Mouse (Mus musculus): ENCODE measurements around the gene Hspd1. TPM values are rescaled to one million over a fixed set of nuclear protein-coding genes. Genes with fewer than 3 reads are reported as not detected.
"Not testable (repeated sequence)": the region's sequence is repeated elsewhere in the genome, so short reads cannot be mapped to it uniquely, and the experiment has no call there.

Hspd1 gene
- polyA plus RNA-seq, 1 experiment from 2014 or later, result 230 TPM

GRCm38 (mm10) chr1:55129716-55130115 lies 41.7 kb upstream of the Hspd1 start:
- H3K27me3 ChIP-seq (ENCODE audit: control insufficient read depth, insufficient read depth, low read length), result no peaks in the 10 kb centered on the region
- H3K4me3 ChIP-seq (ENCODE audit: low read depth, low read length), result no peak overlapping the region
- ATAC-seq (ENCODE audit: low read depth), result no peak
- H3K27ac ChIP-seq (ENCODE audit: low read depth, low read length), result no peak overlapping the region
- no peaks in the 10 kb centered on the region for H3K9me3 ChIP-seq (ENCODE audit: control insufficient read depth, low read length)
- no peak overlapping the region for H3K9ac ChIP-seq (replicated peaks; ENCODE audit: low read depth, low read length)
- H3K4me1 ChIP-seq (ENCODE audit: control insufficient read depth, insufficient read depth, low read length), result peaks cover 20% of the 10 kb centered on the region
- WGBS, result 95% methylated on average over 5 of the region's 5 CpGs
- no peak overlapping the region for H3K4me2 ChIP-seq (ENCODE audit: low read depth, low read length)
- H3K36me3 ChIP-seq (ENCODE audit: control insufficient read depth, insufficient read depth, low read length), result no peaks in the 10 kb centered on the region

GRCm38 (mm10) chr1:55124136-55124535 lies 36.1 kb upstream of the Hspd1 start:
- H3K9ac ChIP-seq (replicated peaks; ENCODE audit: low read depth, low read length); H3K4me3 ChIP-seq (ENCODE audit: low read depth, low read length); H3K27ac ChIP-seq (ENCODE audit: low read depth, low read length); H3K9me3 ChIP-seq (ENCODE audit: control insufficient read depth, low read length); ATAC-seq (ENCODE audit: low read depth); H3K27me3 ChIP-seq (ENCODE audit: control insufficient read depth, insufficient read depth, low read length); H3K4me2 ChIP-seq (ENCODE audit: low read depth, low read length); H3K4me1 ChIP-seq (ENCODE audit: control insufficient read depth, insufficient read depth, low read length); H3K36me3 ChIP-seq (ENCODE audit: control insufficient read depth, insufficient read depth, low read length): not testable (repeated sequence)
- WGBS, result 96% methylated on average over 2 of the region's 2 CpGs

GRCm38 (mm10) chr1:55123561-55123960 lies 35.5 kb upstream of the Hspd1 start:
- Histone ChIP-seq H3K4me2 (ENCODE audit: low read depth, low read length) (no peak overlapping the region), H3K27me3 (ENCODE audit: control insufficient read depth, insufficient read depth, low read length) (no peaks in the 10 kb centered on the region), H3K36me3 (ENCODE audit: control insufficient read depth, insufficient read depth, low read length) (no peaks in the 10 kb centered on the region), H3K9me3 (ENCODE audit: control insufficient read depth, low read length) (no peaks in the 10 kb centered on the region), H3K27ac (ENCODE audit: low read depth, low read length) (no peak overlapping the region), H3K4me3 (ENCODE audit: low read depth, low read length) (no peak overlapping the region), H3K4me1 (ENCODE audit: control insufficient read depth, insufficient read depth, low read length) (no peaks in the 10 kb centered on the region), H3K9ac (replicated peaks; ENCODE audit: low read depth, low read length) (no peak overlapping the region)
- 89% methylated on average over 2 of the region's 2 CpGs for WGBS
- ATAC-seq (ENCODE audit: low read depth), result no peak

GRCm38 (mm10) chr1:55123046-55123445 lies 35.0 kb upstream of the Hspd1 start:
- WGBS, result 93% methylated on average over 5 of the region's 5 CpGs
- Histone ChIP-seq H3K27ac (ENCODE audit: low read depth, low read length) (no peak overlapping the region), H3K4me2 (ENCODE audit: low read depth, low read length) (no peak overlapping the region), H3K4me3 (ENCODE audit: low read depth, low read length) (no peak overlapping the region), H3K36me3 (ENCODE audit: control insufficient read depth, insufficient read depth, low read length) (no peaks in the 10 kb centered on the region), H3K27me3 (ENCODE audit: control insufficient read depth, insufficient read depth, low read length) (no peaks in the 10 kb centered on the region), H3K9me3 (ENCODE audit: control insufficient read depth, low read length) (no peaks in the 10 kb centered on the region), H3K9ac (replicated peaks; ENCODE audit: low read depth, low read length) (no peak overlapping the region), H3K4me1 (ENCODE audit: control insufficient read depth, insufficient read depth, low read length) (no peaks in the 10 kb centered on the region)
- ATAC-seq (ENCODE audit: low read depth), result no peak

GRCm38 (mm10) chr1:55109066-55109766 lies 21.2 kb upstream of the Hspd1 start:
- Histone ChIP-seq H3K4me3 (ENCODE audit: low read depth, low read length) (no peak overlapping the region), H3K36me3 (ENCODE audit: control insufficient read depth, insufficient read depth, low read length) (no peaks in the 10 kb centered on the region), H3K27me3 (ENCODE audit: control insufficient read depth, insufficient read depth, low read length) (no peaks in the 10 kb centered on the region), H3K9ac (replicated peaks; ENCODE audit: low read depth, low read length) (no peak overlapping the region), H3K9me3 (ENCODE audit: control insufficient read depth, low read length) (no peaks in the 10 kb centered on the region), H3K27ac (ENCODE audit: low read depth, low read length) (no peak overlapping the region), H3K4me1 (ENCODE audit: control insufficient read depth, insufficient read depth, low read length) (no peaks in the 10 kb centered on the region), H3K4me2 (ENCODE audit: low read depth, low read length) (no peak overlapping the region)
- ATAC-seq (ENCODE audit: low read depth), result no peak
- 94% methylated on average over 4 of the region's 4 CpGs for WGBS

- H3K4me3 ChIP-seq (ENCODE audit: low read depth, low read length), result no peak overlapping the region
- H3K27me3 ChIP-seq (ENCODE audit: control insufficient read depth, insufficient read depth, low read length), result no peaks in the 10 kb centered on the region
- no peak for ATAC-seq (ENCODE audit: low read depth)
- no peaks in the 10 kb centered on the region for H3K4me1 ChIP-seq (ENCODE audit: control insufficient read depth, insufficient read depth, low read length)
- H3K27ac ChIP-seq (ENCODE audit: low read depth, low read length), result no peak overlapping the region
- H3K4me2 ChIP-seq (ENCODE audit: low read depth, low read length), result no peak overlapping the region
- H3K9ac ChIP-seq (replicated peaks; ENCODE audit: low read depth, low read length), result no peak overlapping the region
- H3K36me3 ChIP-seq (ENCODE audit: control insufficient read depth, insufficient read depth, low read length), result no peaks in the 10 kb centered on the region
- no peaks in the 10 kb centered on the region for H3K9me3 ChIP-seq (ENCODE audit: control insufficient read depth, low read length)
- 46% methylated on average over 2 of the region's 2 CpGs for WGBS
Observed at GRCm38 (mm10) chr1:55108473-55108872, 20.4 kb upstream of the Hspd1 start.

- Histone ChIP-seq H3K9me3 (ENCODE audit: control insufficient read depth, low read length) (no peaks in the 10 kb centered on the region), H3K9ac (replicated peaks; ENCODE audit: low read depth, low read length) (no peak overlapping the region), H3K36me3 (ENCODE audit: control insufficient read depth, insufficient read depth, low read length) (no peaks in the 10 kb centered on the region), H3K4me2 (ENCODE audit: low read depth, low read length) (no peak overlapping the region), H3K4me1 (ENCODE audit: control insufficient read depth, insufficient read depth, low read length) (no peaks in the 10 kb centered on the region), H3K27me3 (ENCODE audit: control insufficient read depth, insufficient read depth, low read length) (no peaks in the 10 kb centered on the region), H3K27ac (ENCODE audit: low read depth, low read length) (no peak overlapping the region), H3K4me3 (ENCODE audit: low read depth, low read length) (no peak overlapping the region)
- 88% methylated on average over 1 of the region's 1 CpGs for WGBS
- no peak for ATAC-seq (ENCODE audit: low read depth)
Observed at GRCm38 (mm10) chr1:55107644-55108043, 19.6 kb upstream of the Hspd1 start.

- Histone ChIP-seq H3K4me1 (ENCODE audit: control insufficient read depth, insufficient read depth, low read length) (no peaks in the 10 kb centered on the region), H3K36me3 (ENCODE audit: control insufficient read depth, insufficient read depth, low read length) (no peaks in the 10 kb centered on the region), H3K4me3 (ENCODE audit: low read depth, low read length) (no peak overlapping the region), H3K27me3 (ENCODE audit: control insufficient read depth, insufficient read depth, low read length) (no peaks in the 10 kb centered on the region), H3K9ac (replicated peaks; ENCODE audit: low read depth, low read length) (no peak overlapping the region), H3K4me2 (ENCODE audit: low read depth, low read length) (no peak overlapping the region), H3K27ac (ENCODE audit: low read depth, low read length) (no peak overlapping the region), H3K9me3 (ENCODE audit: control insufficient read depth, low read length) (no peaks in the 10 kb centered on the region)
- WGBS, result 91% methylated on average over 9 of the region's 9 CpGs
- ATAC-seq (ENCODE audit: low read depth), result no peak
Observed at GRCm38 (mm10) chr1:55106919-55107585, 19.0 kb upstream of the Hspd1 start.

GRCm38 (mm10) chr1:55092469-55092868 lies 4.4 kb upstream of the Hspd1 start:
- WGBS, result 82% methylated on average over 1 of the region's 1 CpGs
- no peak overlapping the region for H3K4me3 ChIP-seq (ENCODE audit: low read depth, low read length)
- H3K9me3 ChIP-seq (ENCODE audit: control insufficient read depth, low read length), result no peaks in the 10 kb centered on the region
- ATAC-seq (ENCODE audit: low read depth), result no peak
- peaks cover 13% of the 10 kb centered on the region; the same call in 1 of the 2 replicates for H3K36me3 ChIP-seq (ENCODE audit: control insufficient read depth, insufficient read depth, low read length)
- no peak overlapping the region for H3K9ac ChIP-seq (replicated peaks; ENCODE audit: low read depth, low read length)
- H3K27ac ChIP-seq (ENCODE audit: low read depth, low read length), result no peak overlapping the region
- no peak overlapping the region for H3K4me2 ChIP-seq (ENCODE audit: low read depth, low read length)
- no peaks in the 10 kb centered on the region for H3K27me3 ChIP-seq (ENCODE audit: control insufficient read depth, insufficient read depth, low read length)
- peaks cover 7% of the 10 kb centered on the region; the same call in 1 of the 2 replicates for H3K4me1 ChIP-seq (ENCODE audit: control insufficient read depth, insufficient read depth, low read length)

Data from neural tube, embryonic 14.5 days (tissue).